Mouse (Mus musculus): Measurements from ENCODE around the gene Fbxw9.

Gene Fbxw9

GRCm38 (mm10) chr8:85084633-85085032 lies 24.8 kb downstream of the Fbxw9 start:
- DNase-seq (ENCODE audit: low spot score) = no peak

- no peak for DNase-seq (ENCODE audit: low spot score)
These were observed 26.4 kb downstream of the Fbxw9 start for GRCm38 (mm10) chr8:85086238-85086637.

- no peak for DNase-seq (ENCODE audit: low spot score)
These were observed 28.9 kb downstream of the Fbxw9 start for GRCm38 (mm10) chr8:85088771-85089170.

DNA sequence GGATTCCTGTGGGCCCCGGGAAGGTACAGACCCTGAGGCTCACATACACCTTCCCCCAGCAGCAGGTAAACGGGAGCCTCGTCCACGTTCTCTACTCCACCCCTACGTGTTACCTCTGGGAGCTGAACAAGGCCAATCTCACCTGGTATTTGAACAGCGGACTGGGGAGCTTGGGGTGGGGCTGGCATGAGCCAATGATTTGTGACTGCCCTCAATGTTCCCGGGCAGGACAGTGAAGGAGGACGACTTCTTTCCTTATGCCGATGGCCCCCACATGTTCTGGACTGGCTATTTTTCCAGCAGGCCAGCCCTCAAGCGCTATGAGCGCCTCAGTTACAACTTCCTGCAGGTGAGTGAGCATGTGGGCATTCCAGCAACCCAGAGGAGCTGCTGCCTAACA lies 31.0 kb downstream of the Fbxw9 start:
- no peak for DNase-seq (ENCODE audit: low spot score)

DNA sequence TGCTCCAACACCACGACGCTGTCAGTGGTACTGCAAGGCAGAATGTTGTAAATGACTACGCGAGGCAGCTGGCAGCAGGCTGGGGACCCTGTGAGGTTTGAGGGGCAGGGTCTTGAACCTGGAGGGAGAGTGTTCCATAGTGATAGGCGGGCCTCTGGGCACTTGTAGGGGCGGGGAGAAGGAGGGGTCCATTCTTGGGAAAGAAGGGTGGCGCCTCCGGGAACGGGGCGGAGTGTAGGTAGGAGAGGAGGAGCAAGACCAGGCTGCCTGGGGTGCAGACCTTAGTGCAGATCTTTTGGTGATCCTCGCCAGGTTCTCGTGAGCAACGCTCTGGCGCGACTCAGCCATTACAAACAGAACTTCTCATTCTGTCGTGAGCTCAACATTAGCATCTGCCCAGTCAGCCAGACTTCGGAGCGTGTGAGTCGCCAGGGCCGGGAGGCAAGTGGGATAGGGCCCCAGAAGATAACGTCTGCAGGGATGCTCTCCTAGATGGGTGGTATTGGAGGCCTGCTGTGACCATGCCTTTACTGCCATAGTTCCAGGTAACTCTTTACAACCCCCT lies 31.8 kb downstream of the Fbxw9 start:
- no peak for DNase-seq (ENCODE audit: low spot score)

- DNase-seq (ENCODE audit: low spot score) = no peak
These were observed 35.2 kb downstream of the Fbxw9 start for GRCm38 (mm10) chr8:85095051-85095450.

GRCm38 (mm10) chr8:85095566-85095965 lies 35.7 kb downstream of the Fbxw9 start:
- no peak for DNase-seq (ENCODE audit: low spot score)

DNA sequence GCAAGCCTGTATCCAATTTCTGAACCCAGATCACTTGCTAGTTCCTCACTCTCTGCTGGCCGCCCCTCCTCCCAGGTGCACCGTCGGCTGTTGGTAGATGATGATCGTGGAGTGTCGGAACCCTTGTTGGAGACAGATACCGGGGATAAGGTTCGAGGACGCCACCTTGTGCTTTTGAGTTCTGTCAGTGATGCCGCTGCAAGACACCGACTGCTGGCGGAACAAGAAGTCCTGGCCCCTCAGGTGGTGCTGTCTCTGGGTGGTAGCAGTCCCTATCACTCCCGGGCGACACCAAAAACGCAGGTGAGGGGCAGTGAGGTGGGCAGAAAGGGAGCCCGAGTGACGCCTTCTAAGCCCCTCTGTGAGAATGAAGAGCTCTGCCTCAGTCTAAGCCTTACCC lies 36.3 kb downstream of the Fbxw9 start:
- no peak for DNase-seq (ENCODE audit: low spot score)

- DNase-seq (ENCODE audit: low spot score) = no peak
These were observed 37.0 kb downstream of the Fbxw9 start for GRCm38 (mm10) chr8:85096850-85097249.

DNA sequence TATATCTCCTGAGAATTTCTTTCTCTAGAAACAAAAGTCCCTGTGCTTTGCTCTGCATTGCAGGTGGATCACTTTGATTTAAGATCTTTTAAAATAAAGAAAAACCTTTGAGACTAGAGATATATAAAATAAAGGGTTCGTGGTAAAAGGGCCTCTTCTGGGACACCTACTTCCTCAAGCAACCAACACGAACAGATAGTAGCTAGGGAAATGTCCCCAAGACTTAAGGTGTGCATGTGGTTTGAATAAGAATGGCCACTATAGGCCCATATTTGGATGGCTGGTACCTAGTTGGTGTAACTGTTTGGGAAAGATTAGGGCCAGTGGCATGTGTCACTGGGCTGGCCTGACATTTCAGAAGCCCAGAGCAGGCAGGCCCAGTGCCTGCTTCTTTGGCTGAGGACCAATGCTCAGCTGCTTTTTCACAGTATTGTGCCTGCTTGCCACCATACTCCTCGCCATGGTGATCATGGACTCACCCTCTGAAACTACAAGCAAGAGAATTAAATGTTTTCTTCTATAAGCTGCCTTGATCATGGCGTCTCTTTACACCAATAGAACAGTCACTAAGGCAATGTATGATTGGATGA lies 40.3 kb downstream of the Fbxw9 start:
- no peak for DNase-seq (ENCODE audit: low spot score)

- DNase-seq (ENCODE audit: low spot score) = no peak
These were observed 53.4 kb downstream of the Fbxw9 start for GRCm38 (mm10) chr8:85113241-85113640.

DNA sequence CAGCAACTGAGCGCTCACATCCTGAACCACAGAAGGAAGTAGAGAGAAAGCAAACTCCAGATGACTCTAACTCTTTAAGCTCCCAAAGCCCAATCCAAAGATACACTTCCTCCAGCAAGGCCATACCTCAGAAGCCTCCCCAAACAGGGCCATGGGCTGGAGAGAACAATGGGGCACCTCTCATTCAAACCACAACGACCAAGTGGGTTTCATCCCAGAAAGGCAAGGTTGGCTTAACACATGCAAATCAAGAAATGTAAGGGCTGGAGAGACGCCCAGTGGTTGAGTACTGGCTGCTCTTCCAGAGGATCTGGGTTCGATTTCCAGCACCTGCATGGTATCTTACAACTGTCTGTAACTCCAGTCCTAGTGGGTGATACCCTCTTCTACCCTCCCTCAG lies 55.6 kb downstream of the Fbxw9 start:
- no peak for DNase-seq (ENCODE audit: low spot score)

All from embryo, embryonic 10 days (tissue).